Mouse (Mus musculus): ENCODE results near the gene Srek1. TPM values are rescaled to one million over a fixed set of nuclear protein-coding genes. Genes with fewer than 3 reads are reported as not detected.

Srek1 gene
- total and polyA plus RNA-seq, 3 experiments = 38.9 to 93.3 (median 45.6) TPM

DNA sequence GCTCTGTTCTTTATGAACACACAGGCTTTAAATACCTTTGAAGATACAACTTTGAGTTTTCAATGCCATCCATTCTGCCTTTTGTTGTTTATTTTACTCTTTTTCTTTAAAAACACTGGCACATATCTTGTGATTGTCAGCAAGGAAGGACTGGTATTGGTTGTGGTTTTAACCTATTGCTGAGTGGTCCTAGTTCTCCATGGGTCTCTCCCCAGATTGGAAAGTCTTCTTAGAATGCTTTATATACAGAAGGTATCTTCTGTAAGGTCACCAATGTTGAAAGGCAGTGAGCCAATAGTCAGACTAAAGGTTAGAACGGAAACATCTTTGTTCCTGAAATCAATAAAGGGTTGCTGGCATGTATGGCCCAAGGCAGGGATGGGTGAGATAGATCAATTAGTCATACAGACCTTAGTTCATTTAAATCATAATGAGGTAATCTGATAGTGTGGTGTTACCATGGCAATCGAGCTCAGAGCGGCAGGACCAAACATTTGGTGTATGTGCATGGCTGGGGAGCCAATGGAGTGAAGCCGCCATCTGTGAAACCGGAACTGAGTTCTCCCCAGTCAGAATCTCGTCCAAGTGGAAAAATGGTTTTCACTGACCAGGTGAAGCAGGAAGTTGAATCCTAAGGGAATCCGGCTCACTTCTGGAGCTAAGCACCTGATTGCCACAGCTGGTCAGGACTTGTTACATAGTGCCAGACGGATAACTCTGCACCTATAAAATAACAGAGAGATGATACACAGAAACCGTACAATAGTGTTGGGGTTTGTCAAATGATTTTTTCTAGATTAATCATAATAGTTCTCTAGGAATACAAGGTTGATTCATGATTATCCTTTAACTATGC, 20.5 kb upstream of the Srek1 start:
- dilution Hi-C loops (cut with MboI; ENCODE audit: extremely low pct_ligation_motif_present, extremely low pct_unique_long_range_greater_than_20kb, low sequenced_read_pairs) = no loop called here
- no peak overlapping the region for H3K4me2 ChIP-seq (ENCODE audit: insufficient read depth, low read depth, poor library complexity, severe bottlenecking)
- no peaks in the 10 kb centered on the region for H3K4me1 ChIP-seq (ENCODE audit: control insufficient read depth in 1 of 2, insufficient read depth in 2 of 2)
- in situ Hi-C loops (cut with MboI; ENCODE audit: low pct_ligation_motif_present, low pct_unique_long_range_greater_than_20kb, low sequenced_read_pairs) = no loop called here
- no peaks in the 10 kb centered on the region for H3K79me2 ChIP-seq (replicated peaks; ENCODE audit: control insufficient read depth, extremely low read depth, insufficient read depth, poor library complexity, severe bottlenecking)
- no peak overlapping the region for H3K27ac ChIP-seq (ENCODE audit: insufficient read depth, low read depth)
- no peak for DNase-seq (ENCODE audit: extremely low read depth)
- no peak overlapping the region for H3K9ac ChIP-seq (ENCODE audit: insufficient read depth, low read depth)
- no peaks in the 10 kb centered on the region for H3K9me3 ChIP-seq (replicated peaks; ENCODE audit: low read length)
- no peaks in the 10 kb centered on the region for H3K27me3 ChIP-seq (replicated peaks)
- TF ChIP-seq RAD21 (IDR thresholded peaks at IDR 0.05; ENCODE audit: low read depth, low read length) = no peak
- TF ChIP-seq SIN3A (IDR thresholded peaks at IDR 0.05; ENCODE audit: low read length) = no peak
- TF ChIP-seq ETS1 (conservative IDR thresholded peaks at IDR 0.05; ENCODE audit: low read depth, low read length) = no peak
- no peak for TF ChIP-seq ELF1 (IDR thresholded peaks at IDR 0.05; ENCODE audit: low read depth, low read length)
- TF ChIP-seq MEF2A (IDR thresholded peaks at IDR 0.05; ENCODE audit: borderline replicate concordance, low read depth, low read length) = no peak
- TF ChIP-seq MAZ (IDR thresholded peaks at IDR 0.05; ENCODE audit: low read depth, low read length) = no peak
- no peak for TF ChIP-seq ZNF384 (IDR thresholded peaks at IDR 0.05; ENCODE audit: low read depth, low read length)
- TF ChIP-seq CHD1 (IDR thresholded peaks at IDR 0.05; ENCODE audit: low read depth, low read length) = no peak
- TF ChIP-seq GABPA (IDR thresholded peaks at IDR 0.05; ENCODE audit: insufficient replicate concordance, low read depth, low read length) = no peak
- TF ChIP-seq POLR2AphosphoS2 (IDR thresholded peaks at IDR 0.05; ENCODE audit: low read depth, low read length) = no peak
- no peak for TF ChIP-seq E2F4 (IDR thresholded peaks at IDR 0.05; ENCODE audit: insufficient replicate concordance, low read depth, low read length)
- no peak for TF ChIP-seq CTCF (conservative IDR thresholded peaks at IDR 0.05 in 1 of 2, IDR thresholded peaks at IDR 0.05 in 1 of 2; ENCODE audit: low read depth in 2 of 2, low read length in 2 of 2)
- no peak for TF ChIP-seq MAFK (IDR thresholded peaks at IDR 0.05; ENCODE audit: insufficient replicate concordance, low read length)
- TF ChIP-seq USF1 (IDR thresholded peaks at IDR 0.05; ENCODE audit: low read depth, low read length) = no peak
- TF ChIP-seq HCFC1 (IDR thresholded peaks at IDR 0.05; ENCODE audit: low read depth, low read length) = no peak
- no peak for TF ChIP-seq USF2 (conservative IDR thresholded peaks at IDR 0.05; ENCODE audit: low read depth, low read length)
- no peak for TF ChIP-seq CHD2 (IDR thresholded peaks at IDR 0.05; ENCODE audit: low read length)
- TF ChIP-seq KAT2A (IDR thresholded peaks at IDR 0.05; ENCODE audit: insufficient replicate concordance, low read length) = no peak
- TF ChIP-seq ZKSCAN1 (IDR thresholded peaks at IDR 0.05; ENCODE audit: borderline replicate concordance, low read depth, low read length) = no peak
- H3K4me3 ChIP-seq (replicated peaks in 1 of 3; ENCODE audit: low read depth in 2 of 3, low read length in 2 of 3, poor library complexity in 1 of 3) = no peak overlapping the region
- H3K36me3 ChIP-seq (replicated peaks in 1 of 2; ENCODE audit: control insufficient read depth in 1 of 2, insufficient read depth in 1 of 2, low read length in 1 of 2) = no peaks in the 10 kb centered on the region

All from CH12.LX (cell line).